Mouse (Mus musculus) stomach, postnatal 0 days (tissue): ENCODE measurements around the gene Tldc2.

ENCODE experiments used
- CTCF ChIP-seq: IDR thresholded peaks from 2 replicates; pipeline ENCODE4 v1.5.1; 2016; ENCODE audit warnings: antibody characterized with exemption, low read depth, mild to moderate bottlenecking, moderate library complexity
- EP300 ChIP-seq: optimal IDR thresholded peaks from 2 replicates; pipeline ENCODE3; 2016; ENCODE audit warnings: antibody characterized with exemption

DNA sequence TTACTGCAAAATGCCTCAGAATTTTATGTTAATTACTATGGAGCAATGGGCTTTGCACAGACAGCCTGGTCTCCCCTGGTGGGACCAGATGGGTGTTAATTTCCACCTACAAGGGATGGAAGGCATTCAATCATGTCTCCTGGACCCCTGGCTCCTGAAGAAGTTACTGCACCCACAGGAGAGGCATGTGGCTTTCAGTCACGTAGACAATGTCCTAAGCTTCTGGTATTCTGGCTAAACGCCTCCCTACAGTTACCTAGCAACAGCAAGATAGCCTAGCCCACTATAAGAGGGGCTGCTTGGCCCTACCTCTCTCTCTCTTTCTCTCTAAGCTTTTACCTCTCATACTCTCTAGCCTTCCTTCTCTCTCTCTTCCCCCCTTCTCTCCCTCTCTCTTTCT is 15.4 kb downstream of the Tldc2 start:
- TF ChIP-seq CTCF, result no peak
- no peak for TF ChIP-seq EP300
